Comparison of ENCODE assay signal across 12 mouse cellular contexts in genomic region chr6:72346261-72346660, GRCm38 (mm10). TPM values are rescaled to one million over a fixed set of nuclear protein-coding genes. Genes with fewer than 3 reads are reported as not detected.
DNase-seq lines count a peak whose midpoint lies in the region; ATAC-seq and TF ChIP-seq lines count a peak whose summit lies in the region.
"Had no signal": no experiment of that assay in that cellular context is flagged by ENCODE, and none has a peak within 500 bp of the region (broad histone marks: within the 10 kb centered on the region; RNA-seq: fewer than 3 reads in every experiment).

No protein-coding gene starts in this region.

- H3K9ac ChIP-seq in midbrain, embryonic 14.5 days (replicated peaks; ENCODE audit: low read length) = no peak overlapping the region

- WGBS in kidney, adult 2 months = 80% methylated on average over 4 of the region's 4 CpGs
- WGBS in embryonic facial prominence, embryonic 10.5 days = 79% methylated on average over 4 of the region's 4 CpGs
- WGBS in midbrain, embryonic 14.5 days = 85% methylated on average over 4 of the region's 4 CpGs

- no peak overlapping the region for H3K27ac ChIP-seq in kidney, adult 2 months (ENCODE audit: insufficient read depth, low read depth, low read length)
- H3K27ac ChIP-seq in embryonic facial prominence, embryonic 10.5 days (replicated peaks) = no peak overlapping the region
- H3K27ac ChIP-seq in midbrain, embryonic 14.5 days (replicated peaks; ENCODE audit: low read depth, low read length) = no peak overlapping the region

- no peaks in the 10 kb centered on the region for H3K27me3 ChIP-seq in kidney, adult 2 months (replicated peaks; ENCODE audit: control insufficient read depth, insufficient read depth, low read length)
- no peaks in the 10 kb centered on the region for H3K27me3 ChIP-seq in embryonic facial prominence, embryonic 10.5 days (replicated peaks; ENCODE audit: low read depth, poor library complexity, severe bottlenecking)
- H3K27me3 ChIP-seq in midbrain, embryonic 14.5 days (ENCODE audit: control insufficient read depth, insufficient read depth, low read length) = no peaks in the 10 kb centered on the region
- H3K27me3 ChIP-seq: Patski had no signal

- no peaks in the 10 kb centered on the region; the same call in 1 of the 2 replicates for H3K36me3 ChIP-seq in kidney, adult 2 months (ENCODE audit: control insufficient read depth, insufficient read depth, low read length)
- H3K36me3 ChIP-seq in embryonic facial prominence, embryonic 10.5 days (replicated peaks) = peaks cover 39% of the 10 kb centered on the region
- H3K36me3 ChIP-seq in midbrain, embryonic 14.5 days (ENCODE audit: control insufficient read depth, insufficient read depth, low read length) = peaks cover 34% of the 10 kb centered on the region

- peak; percentile 3 for DNase-seq in kidney, adult 2 months
- DNase-seq in kidney, postnatal 25 days = no peak
- DNase-seq in embryonic facial prominence, embryonic 10.5 days (ENCODE audit: low spot score) = no peak
- DNase-seq in induced T-regulatory cell, adult 2 months (ENCODE audit: low read depth) = peak; percentile 56
- DNase-seq in midbrain, embryonic 14.5 days = no peak
- DNase-seq in retina, embryonic 14.5 days (ENCODE audit: low spot score) = no peak
- DNase-seq in right cerebral cortex, adult 2 months (ENCODE audit: low spot score in 2 of 2) = no peak
- no peak for DNase-seq in kidney, postnatal 36 days
- DNase-seq: lung, postnatal 14 days; right cerebral cortex, adult 18-20 months; thymus, postnatal 36 days had no signal

- TF ChIP-seq POLR2A in kidney, adult 2 months (IDR thresholded peaks at IDR 0.05; ENCODE audit: low read depth, low read length) = no peak

- no peaks in the 10 kb centered on the region for H3K9me3 ChIP-seq in embryonic facial prominence, embryonic 10.5 days
- H3K9me3 ChIP-seq in midbrain, embryonic 14.5 days (ENCODE audit: control insufficient read depth, low read length) = no peaks in the 10 kb centered on the region

- H3K4me2 ChIP-seq in midbrain, embryonic 14.5 days (ENCODE audit: low read length) = peak overlapping the region; percentile 71; the same call in 1 of the 2 replicates

- no peak for ATAC-seq in midbrain, embryonic 14.5 days (ENCODE audit: low FRiP score, low TSS enrichment)

- H3K4me1 ChIP-seq in kidney, adult 2 months (ENCODE audit: control insufficient read depth, insufficient read depth, low read length) = peaks cover 32% of the 10 kb centered on the region
- peaks cover 53% of the 10 kb centered on the region for H3K4me1 ChIP-seq in embryonic facial prominence, embryonic 10.5 days
- peaks cover 35% of the 10 kb centered on the region for H3K4me1 ChIP-seq in midbrain, embryonic 14.5 days (ENCODE audit: control insufficient read depth, insufficient read depth, low read length)

- no peak for TF ChIP-seq CTCF in kidney, adult 2 months (conservative IDR thresholded peaks at IDR 0.05; ENCODE audit: insufficient read depth, insufficient read length, low read depth, low read length)

- H3K4me3 ChIP-seq in kidney, adult 2 months (ENCODE audit: insufficient read depth, low read depth, low read length) = no peak overlapping the region
- H3K4me3 ChIP-seq in embryonic facial prominence, embryonic 10.5 days = peak overlapping the region; percentile 77; the same call in 1 of the 2 replicates
- H3K4me3 ChIP-seq in midbrain, embryonic 14.5 days (replicated peaks; ENCODE audit: low read depth, low read length) = no peak overlapping the region

RNA-seq across cellular contexts. Expression of gene 0610030E20Rik, which starts 0.9 kb away (rescaled TPM):
- 15.1 and 15.2 TPM in 2 replicates for polyA plus RNA-seq in kidney, adult 2 months (2012; rRNA removed)
- 28.0 and 28.8 TPM in 2 replicates for polyA plus RNA-seq in embryonic facial prominence, embryonic 10.5 days (2016; fragmentation: Nextera tagmentation; extraction: Ambion mirVana)
- 14.6 and 16.0 TPM in 2 replicates for polyA plus RNA-seq in midbrain, embryonic 14.5 days (2014; fragmentation: Nextera tagmentation; extraction: Ambion mirVana)

RNA-seq across cellular contexts. Expression of gene Usp39, which starts 1.3 kb away (rescaled TPM):
- polyA plus RNA-seq in kidney, adult 2 months (2012; rRNA removed) = 17.8 and 18.2 TPM in 2 replicates
- 83.4 and 85.3 TPM in 2 replicates for polyA plus RNA-seq in embryonic facial prominence, embryonic 10.5 days (2016; fragmentation: Nextera tagmentation; extraction: Ambion mirVana)
- 47.8 and 60.6 TPM in 2 replicates for polyA plus RNA-seq in midbrain, embryonic 14.5 days (2014; fragmentation: Nextera tagmentation; extraction: Ambion mirVana)

RNA-seq across cellular contexts. Expression of gene Tmem150a, which starts 9.0 kb away (rescaled TPM):
- 171 and 189 TPM in 2 replicates for polyA plus RNA-seq in kidney, adult 2 months (2012; rRNA removed)
- polyA plus RNA-seq in embryonic facial prominence, embryonic 10.5 days (2016; fragmentation: Nextera tagmentation; extraction: Ambion mirVana) = 6.1 and 6.3 TPM in 2 replicates
- 9.8 and 17.1 TPM in 2 replicates for polyA plus RNA-seq in midbrain, embryonic 14.5 days (2014; fragmentation: Nextera tagmentation; extraction: Ambion mirVana)

RNA-seq across cellular contexts. Expression of gene Rnf181, which starts 20.5 kb away (rescaled TPM):
- polyA plus RNA-seq in kidney, adult 2 months (2012; rRNA removed) = 176 and 192 TPM in 2 replicates
- 106 and 111 TPM in 2 replicates for polyA plus RNA-seq in embryonic facial prominence, embryonic 10.5 days (2016; fragmentation: Nextera tagmentation; extraction: Ambion mirVana)
- 116 and 122 TPM in 2 replicates for polyA plus RNA-seq in midbrain, embryonic 14.5 days (2014; fragmentation: Nextera tagmentation; extraction: Ambion mirVana)

RNA-seq across cellular contexts. Expression of gene Vamp5, which starts 34.0 kb away (rescaled TPM):
- polyA plus RNA-seq in kidney, adult 2 months (2012; rRNA removed) = 48.7 and 60.1 TPM in 2 replicates
- 13.6 and 15.9 TPM in 2 replicates for polyA plus RNA-seq in embryonic facial prominence, embryonic 10.5 days (2016; fragmentation: Nextera tagmentation; extraction: Ambion mirVana)
- polyA plus RNA-seq in midbrain, embryonic 14.5 days (2014; fragmentation: Nextera tagmentation; extraction: Ambion mirVana) = 3.2 and 15.2 TPM in 2 replicates

Comparison
In these comparisons a context has a peak if more than half of its experiments do, and no peak if none do; other contexts are left out.
1. DNase-seq: peak in kidney, adult 2 months (single experiment) and induced T-regulatory cell, adult 2 months (single experiment); none in kidney, postnatal 25 days (0 of 2), embryonic facial prominence, embryonic 10.5 days (single experiment), midbrain, embryonic 14.5 days (single experiment), retina, embryonic 14.5 days (single experiment), right cerebral cortex, adult 2 months (0 of 2) and kidney, postnatal 36 days (0 of 2).